Mouse (Mus musculus) kidney, embryonic 16.5 days (tissue): Measurements from ENCODE around the gene Scpep1. TPM values are rescaled to one million over a fixed set of nuclear protein-coding genes. Genes with fewer than 3 reads are reported as not detected.

Source experiments
- ATAC-seq: fragments of 200-750 bp; cut with Nextera tagmentation; 2 replicates; pipeline ENCODE4 v1.8.0; 2017; ENCODE audit warnings: moderate TSS enrichment; ENCODE audit not compliant: low FRiP score, low TSS enrichment
- H3K27ac ChIP-seq: fragments of 300-500 bp; sonication (generic); 2 replicates; pipeline ENCODE4 v1.5.1; 2014; ENCODE audit warnings: low read length
- H3K27me3 ChIP-seq: fragments of 300-500 bp; sonication (generic); 2 replicates; pipeline ENCODE4 v1.6.1; 2014; ENCODE audit warnings: low read length, control low read depth, mixed read lengths; ENCODE audit not compliant: insufficient read depth
- H3K36me3 ChIP-seq: fragments of 300-500 bp; sonication (generic); 2 replicates; pipeline ENCODE4 v1.6.1; 2014; ENCODE audit warnings: low read length, control low read depth, mixed read lengths; ENCODE audit not compliant: insufficient read depth
- H3K4me1 ChIP-seq: fragments of 300-500 bp; sonication (generic); 2 replicates; pipeline ENCODE4 v1.6.1; 2014; ENCODE audit warnings: low read length, control low read depth, mixed read lengths; ENCODE audit not compliant: insufficient read depth
- H3K4me2 ChIP-seq: fragments of 300-500 bp; sonication (generic); replicated peaks from 2 replicates; pipeline ENCODE4 v1.6.1; 2014; ENCODE audit warnings: low read depth, low read length
- H3K4me3 ChIP-seq: fragments of 300-500 bp; sonication (generic); 2 replicates; pipeline ENCODE4 v1.5.1; 2014; ENCODE audit warnings: mild to moderate bottlenecking, low read length
- H3K9ac ChIP-seq: fragments of 300-500 bp; sonication (generic); replicated peaks from 2 replicates; pipeline ENCODE4 v1.6.1; 2014; ENCODE audit warnings: low read length
- H3K9me3 ChIP-seq: fragments of 300-500 bp; sonication (generic); 2 replicates; pipeline ENCODE4 v1.6.1; 2016; ENCODE audit warnings: low read length, control low read depth
- WGBS: fragments of 180-500 bp; shearing (Covaris S2); extraction: QIAGEN DNeasy Blood & Tissue Kit; methylation state at CpG from one replicate; pipeline ENCODE4 v1.1.7; 2014; 5-methylcytosine and 5-hydroxymethylcytosine counted together
- polyA plus RNA-seq: library from polyadenylated mRNA; unstranded; fragments of >200 nt; fragmentation: Nextera tagmentation; extraction: Ambion mirVana; gene quantifications from 2 replicates; pipeline ENCODE4 v1.2.1, GENCODE M21; 2015

Gene Scpep1
- polyA plus RNA-seq, result 143 and 158 TPM in 2 replicates

GRCm38 (mm10) chr11:88955217-88955969, at the start of gene Scpep1:
Gene Scpep1 (minus strand): TSS chr11:88955465.
- peak; percentile 98 for ATAC-seq
- H3K4me2 ChIP-seq, result peak within 1 kb of the TSS; percentile 54
- peak within 1 kb of the TSS; percentile 78 for H3K27ac ChIP-seq
- peaks cover 5% of the 10 kb centered on the region; the same call in 1 of the 2 replicates for H3K4me1 ChIP-seq
- peak within 1 kb of the TSS; percentile 66 for H3K4me3 ChIP-seq
- 4% methylated on average over 34 of the region's 34 CpGs for whole genome bisulfite sequencing
- no peaks in the 10 kb centered on the region for H3K9me3 ChIP-seq
- H3K36me3 ChIP-seq, result peaks cover 7% of the 10 kb centered on the region; the same call in 1 of the 2 replicates
- H3K9ac ChIP-seq, result peak within 1 kb of the TSS; percentile 68
- no peaks in the 10 kb centered on the region for H3K27me3 ChIP-seq

- 0 out of 2 replicates have a peak overlapping the region, but pooled peaks have one; percentile 6 for H3K4me2 ChIP-seq
Measured at GRCm38 (mm10) chr11:89003726-89004125, 48.5 kb upstream of the Scpep1 start.

GRCm38 (mm10) chr11:89003078-89003477, 47.8 kb upstream of the Scpep1 start:
- Histone ChIP-seq H3K27ac (no peak overlapping the region), H3K4me1 (0 out of 2 replicates have a peak, but pooled peaks cover 9% of the 10 kb centered on the region), H3K4me3 (peak overlapping the region; percentile 7; the same call in 1 of the 2 replicates), H3K9ac (no peak overlapping the region; the same call in 1 of the 2 replicates), H3K27me3 (no peaks in the 10 kb centered on the region), H3K4me2 (peak overlapping the region; percentile 22), H3K9me3 (no peaks in the 10 kb centered on the region), H3K36me3 (peaks cover 3% of the 10 kb centered on the region; the same call in 1 of the 2 replicates)
- WGBS, result 49% methylated on average over 6 of the region's 6 CpGs
- no peak for ATAC-seq

More at GRCm38 (mm10) chr11:89003726-89004125, 48.5 kb upstream of the Scpep1 start:
- 0 out of 2 replicates have a peak, but pooled peaks cover 9% of the 10 kb centered on the region for H3K4me1 ChIP-seq
- no peak overlapping the region for H3K27ac ChIP-seq
- no peaks in the 10 kb centered on the region for H3K9me3 ChIP-seq
- H3K27me3 ChIP-seq, result no peaks in the 10 kb centered on the region
- no peak overlapping the region for H3K9ac ChIP-seq
- H3K4me3 ChIP-seq, result no peak overlapping the region
- H3K36me3 ChIP-seq, result peaks cover 3% of the 10 kb centered on the region; the same call in 1 of the 2 replicates
- WGBS, result 71% methylated on average over 4 of the region's 4 CpGs
- no peak for ATAC-seq

GRCm38 (mm10) chr11:89002621-89003020, 47.4 kb upstream of the Scpep1 start:
- peak overlapping the region; percentile 7; the same call in 1 of the 2 replicates for H3K4me3 ChIP-seq
- H3K36me3 ChIP-seq, result peaks cover 3% of the 10 kb centered on the region; the same call in 1 of the 2 replicates
- no peaks in the 10 kb centered on the region for H3K9me3 ChIP-seq
- H3K9ac ChIP-seq, result no peak overlapping the region; the same call in 1 of the 2 replicates
- no peak overlapping the region for H3K27ac ChIP-seq
- no peaks in the 10 kb centered on the region for H3K27me3 ChIP-seq
- 0 out of 2 replicates have a peak, but pooled peaks cover 9% of the 10 kb centered on the region for H3K4me1 ChIP-seq
- H3K4me2 ChIP-seq, result peak overlapping the region; percentile 22
- 78% methylated on average over 5 of the region's 5 CpGs for WGBS
- ATAC-seq, result no peak

GRCm38 (mm10) chr11:89002068-89002467, 46.8 kb upstream of the Scpep1 start:
- Histone ChIP-seq H3K9ac (no peak overlapping the region), H3K4me1 (0 out of 2 replicates have a peak, but pooled peaks cover 9% of the 10 kb centered on the region), H3K27me3 (no peaks in the 10 kb centered on the region), H3K4me2 (peak overlapping the region; percentile 22; the same call in 1 of the 2 replicates), H3K27ac (no peak overlapping the region), H3K4me3 (no peak overlapping the region), H3K9me3 (no peaks in the 10 kb centered on the region), H3K36me3 (peaks cover 3% of the 10 kb centered on the region; the same call in 1 of the 2 replicates)
- ATAC-seq, result no peak
- 80% methylated on average over 5 of the region's 5 CpGs for WGBS

GRCm38 (mm10) chr11:89001569-89001968, 46.3 kb upstream of the Scpep1 start:
- H3K4me1 ChIP-seq, result 0 out of 2 replicates have a peak, but pooled peaks cover 9% of the 10 kb centered on the region
- no peak overlapping the region for H3K9ac ChIP-seq
- ATAC-seq, result no peak
- peaks cover 2% of the 10 kb centered on the region; the same call in 1 of the 2 replicates for H3K36me3 ChIP-seq
- WGBS, result 90% methylated on average over 7 of the region's 7 CpGs
- H3K9me3 ChIP-seq, result no peaks in the 10 kb centered on the region
- no peak overlapping the region for H3K27ac ChIP-seq
- H3K4me2 ChIP-seq, result peak overlapping the region; percentile 16; the same call in 1 of the 2 replicates
- no peak overlapping the region; the same call in 1 of the 2 replicates for H3K4me3 ChIP-seq
- H3K27me3 ChIP-seq, result no peaks in the 10 kb centered on the region

GRCm38 (mm10) chr11:89000527-89000819, 45.2 kb upstream of the Scpep1 start:
- Histone ChIP-seq H3K36me3 (no peaks in the 10 kb centered on the region), H3K4me2 (peak overlapping the region; percentile 60), H3K27me3 (no peaks in the 10 kb centered on the region), H3K4me3 (peak overlapping the region; percentile 70), H3K4me1 (0 out of 2 replicates have a peak, but pooled peaks cover 9% of the 10 kb centered on the region), H3K9me3 (no peaks in the 10 kb centered on the region), H3K27ac (0 out of 2 replicates have a peak overlapping the region, but pooled peaks have one; percentile 30), H3K9ac (peak overlapping the region; percentile 76)
- ATAC-seq, result no peak

GRCm38 (mm10) chr11:88999723-89000526, 44.7 kb upstream of the Scpep1 start:
- Histone ChIP-seq H3K4me2 (peak overlapping the region; percentile 60), H3K9ac (peak overlapping the region; percentile 76), H3K4me1 (0 out of 2 replicates have a peak, but pooled peaks cover 9% of the 10 kb centered on the region), H3K36me3 (no peaks in the 10 kb centered on the region), H3K27ac (0 out of 2 replicates have a peak overlapping the region, but pooled peaks have one; percentile 30), H3K9me3 (no peaks in the 10 kb centered on the region), H3K27me3 (no peaks in the 10 kb centered on the region), H3K4me3 (peak overlapping the region; percentile 70)
- WGBS, result 27% methylated on average over 33 of the region's 33 CpGs
- peak; percentile 35 for ATAC-seq

- peak; percentile 91 for ATAC-seq
- WGBS, result 3% methylated on average over 48 of the region's 48 CpGs
- peak within 1 kb of the TSS; percentile 60 for H3K4me2 ChIP-seq
- no peaks in the 10 kb centered on the region for H3K36me3 ChIP-seq
- H3K4me1 ChIP-seq, result 0 out of 2 replicates have a peak, but pooled peaks cover 9% of the 10 kb centered on the region
- no peaks in the 10 kb centered on the region for H3K9me3 ChIP-seq
- 0 out of 2 replicates have a peak within 1 kb of the TSS, but pooled peaks have one; percentile 30 for H3K27ac ChIP-seq
- no peaks in the 10 kb centered on the region for H3K27me3 ChIP-seq
- H3K9ac ChIP-seq, result peak within 1 kb of the TSS; percentile 76
- H3K4me3 ChIP-seq, result peak within 1 kb of the TSS; percentile 70
Measured at GRCm38 (mm10) chr11:88998974-88999722, 43.9 kb upstream of the Scpep1 start, which contains the start of gene Trim25. Gene Trim25 (plus strand): TSS chr11:88999376.
